Mouse (Mus musculus) ES-Bruce4 (cell line): ENCODE data around the gene Cpt1a. TPM values are rescaled to one million over a fixed set of nuclear protein-coding genes. Genes with fewer than 3 reads are reported as not detected.

Experiments
- H3K27ac ChIP-seq: 2 replicates; pipeline ENCODE4 v1.5.1; 2012; ENCODE audit warnings: low read length, inconsistent platforms; ENCODE audit not compliant: insufficient read depth
- H3K27me3 ChIP-seq: 2 replicates; pipeline ENCODE4 v1.6.1; 2012; ENCODE audit warnings: mild to moderate bottlenecking, low read length, inconsistent platforms; ENCODE audit not compliant: control insufficient read depth, poor library complexity, insufficient read depth, severe bottlenecking
- H3K36me3 ChIP-seq: 2 replicates; pipeline ENCODE4 v1.6.1; 2012; ENCODE audit warnings: inconsistent platforms, mild to moderate bottlenecking, low read length, moderate library complexity; ENCODE audit not compliant: control insufficient read depth, poor library complexity, insufficient read depth, severe bottlenecking
- H3K4me1 ChIP-seq: one replicate; pipeline ENCODE4 v1.8.1; 2011; ENCODE audit warnings: low read length; ENCODE audit not compliant: control insufficient read depth, insufficient read depth
- H3K4me3 ChIP-seq: 2 replicates; pipeline ENCODE4 v1.5.1; 2011; ENCODE audit warnings: low read depth, mild to moderate bottlenecking, low read length
- H3K9ac ChIP-seq: 2 replicates; pipeline ENCODE4 v1.6.1; 2012; ENCODE audit warnings: low read depth, mild to moderate bottlenecking, inconsistent platforms; ENCODE audit not compliant: poor library complexity, severe bottlenecking
- H3K9me3 ChIP-seq: replicated peaks from 2 replicates; pipeline ENCODE4 v1.6.1; 2012; ENCODE audit warnings: mild to moderate bottlenecking, low read length, inconsistent platforms; ENCODE audit not compliant: control insufficient read depth, poor library complexity, insufficient read depth, severe bottlenecking
- CTCF ChIP-seq: IDR thresholded peaks from one replicate; pipeline ENCODE4 v1.8.1; 2011; ENCODE audit warnings: low read depth, low read length
- EP300 ChIP-seq: IDR thresholded peaks from 2 replicates; pipeline ENCODE4 v1.6.1; 2011; ENCODE audit warnings: low read depth, low read length; ENCODE audit not compliant: insufficient read depth
- POLR2A ChIP-seq: IDR thresholded peaks from one replicate; pipeline ENCODE4 v1.8.1; 2011; ENCODE audit warnings: low read length; ENCODE audit not compliant: insufficient read depth
- polyA plus RNA-seq: library from polyadenylated mRNA; stranded (reverse); fragments of >200 nt; gene quantifications from 2 replicates; pipeline ENCODE4 v1.2.4, GENCODE M21; 2011; ENCODE audit warnings: low read depth; ENCODE audit not compliant: missing spikeins, insufficient read depth, insufficient read length

The Cpt1a gene
- polyA plus RNA-seq, 1 experiment: 27.2 TPM

DNA sequence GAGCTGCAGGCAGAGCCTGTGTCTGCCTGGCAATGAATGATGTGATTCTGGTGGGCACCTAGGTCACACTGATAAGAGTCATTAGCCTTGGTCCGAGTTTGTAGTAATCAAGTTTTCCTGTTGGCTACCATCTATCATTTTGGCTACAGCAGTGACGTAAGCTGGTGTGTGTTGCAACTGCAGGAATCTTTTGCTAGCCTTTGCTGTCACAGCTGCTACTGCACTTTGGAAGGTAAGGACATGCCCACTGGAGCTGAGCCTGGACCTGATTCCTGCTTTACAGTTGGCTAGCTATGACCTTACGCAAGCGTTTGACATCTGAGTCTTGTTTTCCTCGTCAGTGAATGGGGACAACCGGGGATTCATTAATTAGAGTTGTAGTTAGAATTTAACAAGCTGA, 11.1 kb downstream of the Cpt1a start:
- Histone ChIP-seq H3K9me3 (no peaks in the 10 kb centered on the region), H3K27ac (no peak overlapping the region), H3K36me3 (no peaks in the 10 kb centered on the region), H3K27me3 (no peaks in the 10 kb centered on the region), H3K9ac (no peak overlapping the region), H3K4me1 (no peaks in the 10 kb centered on the region), H3K4me3 (no peak overlapping the region)
- TF ChIP-seq POLR2A (no peak), CTCF (no peak), EP300 (no peak)

DNA sequence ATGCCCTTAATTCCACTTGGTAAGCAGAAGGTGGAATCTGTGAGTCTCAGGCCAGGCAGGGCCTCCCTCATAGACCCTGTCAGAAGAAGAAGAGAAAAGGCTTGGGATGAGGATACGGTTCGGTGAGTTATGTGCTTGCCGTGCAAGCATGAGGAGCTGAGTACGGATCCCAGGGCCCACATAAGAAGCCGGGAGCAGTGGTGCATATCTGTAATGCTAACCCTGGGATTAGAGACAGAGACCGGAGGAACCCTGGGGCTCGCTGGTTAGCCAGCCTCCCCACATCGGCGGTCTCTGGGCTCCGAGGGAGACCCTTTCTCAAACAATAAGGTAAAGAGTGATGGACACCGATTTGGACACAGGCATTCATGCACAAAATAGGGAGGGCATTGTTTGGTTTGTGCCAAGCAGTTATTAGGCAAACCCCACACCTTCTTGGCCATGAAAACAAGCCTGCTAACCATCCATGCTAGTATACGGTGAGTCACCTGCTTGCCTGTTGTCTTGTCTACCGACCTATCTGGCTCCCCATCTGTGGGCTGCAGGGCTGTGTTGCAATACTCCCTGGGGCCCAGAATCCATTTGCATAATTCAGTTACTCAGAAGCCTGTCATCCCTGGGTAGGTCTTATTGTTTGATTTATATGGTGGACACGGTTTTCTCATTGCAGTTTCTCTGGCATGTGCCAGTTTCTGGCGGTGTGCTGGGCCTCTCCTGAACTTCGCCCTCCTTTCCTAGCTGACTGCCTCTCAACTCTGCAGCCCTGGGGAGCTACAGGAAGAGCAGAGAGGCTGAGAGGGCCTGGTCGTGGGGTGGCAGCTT, 11.8 kb downstream of the Cpt1a start:
- no peaks in the 10 kb centered on the region for H3K9me3 ChIP-seq
- no peak overlapping the region for H3K4me3 ChIP-seq
- no peak overlapping the region for H3K9ac ChIP-seq
- no peaks in the 10 kb centered on the region for H3K36me3 ChIP-seq
- H3K4me1 ChIP-seq: no peaks in the 10 kb centered on the region
- H3K27ac ChIP-seq: no peak overlapping the region
- no peaks in the 10 kb centered on the region for H3K27me3 ChIP-seq
- TF ChIP-seq CTCF (no peak), EP300 (no peak), POLR2A (no peak)

- H3K4me3 ChIP-seq: no peak overlapping the region
- no peaks in the 10 kb centered on the region for H3K27me3 ChIP-seq
- no peaks in the 10 kb centered on the region for H3K36me3 ChIP-seq
- H3K27ac ChIP-seq: no peak overlapping the region
- no peaks in the 10 kb centered on the region for H3K4me1 ChIP-seq
- no peak for TF ChIP-seq POLR2A
- no peak for TF ChIP-seq CTCF
- TF ChIP-seq EP300: no peak
- H3K9ac ChIP-seq: no peak overlapping the region
- H3K9me3 ChIP-seq: no peaks in the 10 kb centered on the region
These were observed 12.4 kb downstream of the Cpt1a start for GRCm38 (mm10) chr19:3334550-3334949.

DNA sequence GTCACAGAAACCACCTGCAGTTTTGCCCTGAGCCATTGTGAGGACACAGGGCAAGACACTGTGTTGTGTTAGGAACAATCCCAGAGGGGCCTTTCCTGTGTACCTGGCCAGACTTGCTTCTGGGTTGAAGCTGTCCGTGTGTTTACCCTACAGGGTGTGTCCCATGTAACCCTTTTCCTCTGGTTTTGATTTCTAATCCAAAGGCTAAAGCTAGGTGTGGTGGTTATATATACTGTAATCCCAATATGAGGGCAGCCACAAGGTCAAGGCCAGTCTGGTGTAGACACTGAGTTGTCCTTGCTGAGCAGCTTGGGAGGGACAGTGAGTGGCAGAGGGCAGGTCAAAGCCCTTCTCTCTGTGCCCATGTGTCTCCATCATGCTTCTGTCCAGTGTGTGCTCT, 13.8 kb downstream of the Cpt1a start:
- no peaks in the 10 kb centered on the region for H3K4me1 ChIP-seq
- no peak overlapping the region for H3K27ac ChIP-seq
- H3K36me3 ChIP-seq: no peaks in the 10 kb centered on the region
- H3K27me3 ChIP-seq: no peaks in the 10 kb centered on the region
- no peak overlapping the region for H3K4me3 ChIP-seq
- no peaks in the 10 kb centered on the region for H3K9me3 ChIP-seq
- no peak overlapping the region for H3K9ac ChIP-seq
- TF ChIP-seq POLR2A: no peak
- TF ChIP-seq CTCF: no peak

DNA sequence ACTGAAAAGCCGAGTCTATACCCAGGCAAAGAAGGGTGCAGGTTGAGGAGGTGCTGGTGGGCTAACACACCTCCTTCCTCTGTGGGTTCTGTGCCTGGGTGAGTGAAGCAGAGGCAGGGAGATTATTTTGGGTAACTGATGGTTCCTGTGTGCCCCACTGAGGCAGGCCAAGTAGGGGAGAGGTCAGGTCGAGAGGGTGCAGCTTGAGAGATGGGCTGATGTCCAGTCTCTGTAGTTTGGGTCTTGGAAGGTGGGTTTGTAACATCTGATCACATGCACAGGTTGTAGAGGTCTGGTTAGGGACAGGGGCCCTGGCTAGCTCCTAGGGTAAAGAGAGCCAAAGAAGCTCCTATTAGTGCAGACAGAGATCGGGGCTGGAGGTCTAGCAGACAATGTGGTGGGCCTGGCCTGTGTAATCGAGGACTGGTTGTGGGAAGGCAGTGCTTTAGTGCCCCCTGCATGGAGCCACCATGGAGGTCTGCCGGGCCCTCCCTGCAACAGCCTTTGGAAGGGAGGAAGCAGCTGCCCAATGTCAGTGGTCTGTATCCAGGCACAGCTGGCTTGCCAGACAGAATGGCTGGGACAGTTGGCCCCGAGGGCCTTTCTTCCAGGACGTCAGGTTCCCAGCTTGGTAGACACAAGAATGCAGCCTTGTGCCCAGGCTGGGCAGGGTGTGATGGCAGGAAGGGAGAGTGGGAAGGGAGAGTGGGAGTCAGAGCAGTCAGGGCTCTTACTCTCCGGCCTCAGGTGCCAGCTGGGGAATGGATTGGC, 14.5 kb downstream of the Cpt1a start:
- Histone ChIP-seq H3K4me3 (no peak overlapping the region), H3K36me3 (no peaks in the 10 kb centered on the region), H3K9me3 (no peaks in the 10 kb centered on the region), H3K4me1 (no peaks in the 10 kb centered on the region), H3K9ac (no peak overlapping the region), H3K27ac (no peak overlapping the region), H3K27me3 (no peaks in the 10 kb centered on the region)
- no peak for TF ChIP-seq POLR2A
- TF ChIP-seq CTCF: no peak
- no peak for TF ChIP-seq EP300

GRCm38 (mm10) chr19:3339187-3339586, 17.1 kb downstream of the Cpt1a start:
- Histone ChIP-seq H3K9me3 (no peaks in the 10 kb centered on the region), H3K9ac (no peak overlapping the region), H3K27me3 (no peaks in the 10 kb centered on the region), H3K4me3 (no peak overlapping the region), H3K4me1 (no peaks in the 10 kb centered on the region), H3K36me3 (no peaks in the 10 kb centered on the region), H3K27ac (no peak overlapping the region)
- TF ChIP-seq CTCF: no peak
- TF ChIP-seq POLR2A: no peak
- TF ChIP-seq EP300: no peak
